Mouse (Mus musculus): ENCODE results near the gene Mfrp. TPM values are rescaled to one million over a fixed set of nuclear protein-coding genes. Genes with fewer than 3 reads are reported as not detected.

The Mfrp gene
- total RNA-seq, 2 experiments from 2014 or later, result not detected

Other genes with a start within 250 kb of the Mfrp start
- gene Thy1, start 58.3 kb upstream of the Mfrp start, total RNA-seq (2021), result 10 to 100 TPM; 13.2 to 18.7 TPM
- gene Usp2, start 34.7 kb upstream of the Mfrp start, total RNA-seq (2021), result 100 to 1,000 TPM; 236 to 254 TPM
- gene C1qtnf5, start 5.5 kb downstream of the Mfrp start, total RNA-seq (2021), result 1 to 10 TPM; 6.7 to 9.6 TPM
- gene Gm49380, start 11.8 kb downstream of the Mfrp start, total RNA-seq (2021), result 1 to 10 TPM in 1 of 2 experiments, under 1 TPM in 1; 0.57 to 1.3 TPM
- gene Rnf26, start 11.8 kb downstream of the Mfrp start, total RNA-seq (2021), result 1 to 10 TPM; 2.1 to 3.6 TPM
- gene Mcam, start 32.7 kb downstream of the Mfrp start, total RNA-seq (2021), result 10 to 100 TPM; 24.2 to 31.2 TPM
- 10 to 100 TPM in 1 of 2 experiments, 1 to 10 TPM in 1; 7.8 to 10.4 TPM for gene Cbl, start 132.3 kb downstream of the Mfrp start, total RNA-seq (2021)
- gene Ccdc153, start 138.9 kb downstream of the Mfrp start, total RNA-seq (2021), result not detected
- gene Pdzd3, start 149.7 kb downstream of the Mfrp start, total RNA-seq (2021), result 1 to 10 TPM in 1 of 2 experiments, under 1 TPM in 1; 0.44 to 1.4 TPM
- 10 to 100 TPM; 22.4 to 22.6 TPM for gene Nlrx1, start 166.9 kb downstream of the Mfrp start, total RNA-seq (2021)
- under 1 TPM; 0.48 to 0.74 TPM for gene Abcg4, start 186.9 kb downstream of the Mfrp start, total RNA-seq (2021)
- gene Hinfp, start 203.9 kb downstream of the Mfrp start, total RNA-seq (2021), result 1 to 10 TPM; 4.9 to 6.0 TPM
- 10 to 100 TPM; 12.8 to 14.2 TPM for gene C2cd2l, start 218.6 kb downstream of the Mfrp start, total RNA-seq (2021)
- gene Dpagt1, start 224.3 kb downstream of the Mfrp start, total RNA-seq (2021), result 10 to 100 TPM; 11.9 to 12.7 TPM
- gene H2afx, start 233.0 kb downstream of the Mfrp start, total RNA-seq (2021), result 10 to 100 TPM in 1 of 2 experiments, 1 to 10 TPM in 1; 10.0 to 12.9 TPM
- gene Hmbs, start 242.5 kb downstream of the Mfrp start, total RNA-seq (2021), result 10 to 100 TPM; 19.7 to 21.2 TPM